ENCODE assay signal across 20 mouse cellular contexts in genomic region chr1:66831824-66832600, GRCm38 (mm10). TPM values are rescaled to one million over a fixed set of nuclear protein-coding genes. Genes with fewer than 3 reads are reported as not detected.
A peak's percentile ranks its signal among the peaks of the same experiment; 100 is the strongest.
DNase-seq lines count a peak whose midpoint lies in the region; ATAC-seq and TF ChIP-seq lines count a peak whose summit lies in the region.
"Had no signal": no experiment of that assay in that cellular context is flagged by ENCODE, and none has a peak within 500 bp of the region (broad histone marks: within the 10 kb centered on the region; RNA-seq: fewer than 3 reads in every experiment).

No protein-coding gene starts in this region.

- in situ Hi-C loops in Patski (cut with MboI; ENCODE audit: low pct_unique_long_range_greater_than_20kb): loop anchor here (10.0 kb wide), 2 partner anchors 127 to 727 kb away; partner anchors contain the start of gene Rpe

- DNase-seq in lung, adult 18-20 months: no peak
- DNase-seq in Patski (ENCODE audit: low read depth, low spot score): no peak
- peak; percentile 58 to 71 for DNase-seq in kidney, postnatal 25 days
- no peak for DNase-seq in cerebellum, adult 2 months
- no peak for DNase-seq in midbrain, embryonic 10.5 days (ENCODE audit: low spot score)
- no peak for DNase-seq in thymus, postnatal 25 days
- DNase-seq: adrenal gland, postnatal 25 days; cerebellum, adult 9-11 months; forebrain, postnatal 0 days; gastrocnemius, postnatal 14 days; heart, adult 11 months; liver, embryonic 13.5 days; lung, postnatal 4 days had no signal

- H3K4me3 ChIP-seq in lung, embryonic 15.5 days: no peak overlapping the region
- H3K4me3 ChIP-seq in kidney, embryonic 14.5 days (ENCODE audit: low read length): no peak overlapping the region
- H3K4me3 ChIP-seq in cerebellum, adult 2 months (replicated peaks; ENCODE audit: insufficient read depth, low read depth, low read length): no peak overlapping the region
- H3K4me3 ChIP-seq in midbrain, embryonic 10.5 days: no peak overlapping the region
- H3K4me3 ChIP-seq: embryonic facial prominence, embryonic 10.5 days; forebrain, embryonic 10.5 days; hindbrain, embryonic 12.5 days; left cerebral cortex, adult 2 months; liver, embryonic 13.5 days had no signal

- POLR2A ChIA-PET in Patski (lab: Charles Lee): interaction anchor here (0.5 to 1.9 kb wide), 5 partner anchors 12 to 55 kb away, joined by 3 to 6 read pairs (median 4); no protein-coding TSS in a partner anchor

- no peak overlapping the region for H3K4me2 ChIP-seq in lung, embryonic 15.5 days
- H3K4me2 ChIP-seq in kidney, embryonic 14.5 days (replicated peaks; ENCODE audit: low read depth, low read length): no peak overlapping the region
- H3K4me2 ChIP-seq: heart, embryonic 11.5 days; hindbrain, embryonic 12.5 days; liver, embryonic 13.5 days had no signal

- H3K36me3 ChIP-seq in lung, embryonic 15.5 days: peaks cover 22% of the 10 kb centered on the region
- H3K36me3 ChIP-seq in kidney, embryonic 14.5 days (ENCODE audit: control insufficient read depth, insufficient read depth, low read length): peaks cover 9% of the 10 kb centered on the region
- H3K36me3 ChIP-seq in midbrain, embryonic 10.5 days: no peaks in the 10 kb centered on the region
- H3K36me3 ChIP-seq: forebrain, embryonic 10.5 days; hindbrain, embryonic 12.5 days had no signal

- CTCF ChIA-PET in Patski (lab: Charles Lee): interaction anchor here (1.4 kb wide), 1 partner anchor 16 kb away, joined by 4 read pairs; no protein-coding TSS in a partner anchor

- TF ChIP-seq CTCF in Patski (IDR thresholded peaks at IDR 0.05): no peak
- TF ChIP-seq CTCF in cerebellum, adult 2 months (IDR thresholded peaks at IDR 0.05; ENCODE audit: borderline replicate concordance, insufficient read depth, low read depth, low read length): no peak

- WGBS in lung, embryonic 15.5 days: 53% methylated on average over 9 of the region's 9 CpGs
- 33% methylated on average over 9 of the region's 9 CpGs for WGBS in kidney, embryonic 14.5 days
- whole genome bisulfite sequencing in cerebellum, adult 2 months: 86% methylated on average over 9 of the region's 9 CpGs
- 76% methylated on average over 9 of the region's 9 CpGs for WGBS in midbrain, embryonic 10.5 days

- no peak overlapping the region for H3K9ac ChIP-seq in lung, embryonic 15.5 days
- H3K9ac ChIP-seq in kidney, embryonic 14.5 days (ENCODE audit: low read depth, low read length): no peak overlapping the region
- H3K9ac ChIP-seq: forebrain, postnatal 0 days; hindbrain, embryonic 12.5 days; liver, embryonic 13.5 days had no signal

- ATAC-seq in lung, embryonic 15.5 days (ENCODE audit: borderline replicate concordance, extremely low read depth, low FRiP score, low TSS enrichment): peak; percentile 33; the same call in 1 of the 2 replicates
- ATAC-seq in Patski: peak; percentile 63
- ATAC-seq in kidney, embryonic 14.5 days (ENCODE audit: low FRiP score, low TSS enrichment): peak; percentile 53; the same call in 1 of the 2 replicates
- ATAC-seq: forebrain, postnatal 0 days had no signal

- H3K27ac ChIP-seq in lung, embryonic 15.5 days: peak overlapping the region; percentile 79
- 0 out of 2 replicates have a peak overlapping the region, but pooled peaks have one; percentile 6 for H3K27ac ChIP-seq in kidney, embryonic 14.5 days (ENCODE audit: low read depth, low read length)
- H3K27ac ChIP-seq in cerebellum, adult 2 months (ENCODE audit: insufficient read depth, low read length): no peak overlapping the region
- H3K27ac ChIP-seq in midbrain, embryonic 10.5 days (replicated peaks): no peak overlapping the region
- H3K27ac ChIP-seq: embryonic facial prominence, embryonic 10.5 days; forebrain, embryonic 10.5 days; hindbrain, embryonic 12.5 days; left cerebral cortex, adult 2 months; liver, embryonic 13.5 days had no signal

- peaks cover 9% of the 10 kb centered on the region for H3K4me1 ChIP-seq in lung, embryonic 15.5 days
- H3K4me1 ChIP-seq in kidney, embryonic 14.5 days (ENCODE audit: control insufficient read depth, insufficient read depth, low read length): 0 out of 2 replicates have a peak, but pooled peaks cover 4% of the 10 kb centered on the region
- no peaks in the 10 kb centered on the region for H3K4me1 ChIP-seq in cerebellum, adult 2 months (ENCODE audit: control insufficient read depth, insufficient read depth, low read length)
- no peaks in the 10 kb centered on the region for H3K4me1 ChIP-seq in midbrain, embryonic 10.5 days
- H3K4me1 ChIP-seq: forebrain, embryonic 10.5 days; liver, embryonic 13.5 days had no signal

- no peaks in the 10 kb centered on the region for H3K27me3 ChIP-seq in lung, embryonic 15.5 days
- H3K27me3 ChIP-seq in Patski: no peaks in the 10 kb centered on the region
- no peaks in the 10 kb centered on the region for H3K27me3 ChIP-seq in kidney, embryonic 14.5 days (ENCODE audit: control insufficient read depth, insufficient read depth, low read length)
- no peaks in the 10 kb centered on the region for H3K27me3 ChIP-seq in cerebellum, adult 2 months (ENCODE audit: control insufficient read depth, insufficient read depth, low read length)
- H3K27me3 ChIP-seq in midbrain, embryonic 10.5 days (ENCODE audit: low read depth, poor library complexity, severe bottlenecking): no peaks in the 10 kb centered on the region
- H3K27me3 ChIP-seq: hindbrain, embryonic 12.5 days; liver, embryonic 13.5 days had no signal

- TF ChIP-seq POLR2A in cerebellum, adult 2 months (IDR thresholded peaks at IDR 0.05; ENCODE audit: borderline replicate concordance, insufficient read depth, low read length): no peak

- no peaks in the 10 kb centered on the region for H3K9me3 ChIP-seq in lung, embryonic 15.5 days
- H3K9me3 ChIP-seq in kidney, embryonic 14.5 days (ENCODE audit: control insufficient read depth, low read length): no peaks in the 10 kb centered on the region
- H3K9me3 ChIP-seq in midbrain, embryonic 10.5 days (replicated peaks): no peaks in the 10 kb centered on the region
- H3K9me3 ChIP-seq: embryonic facial prominence, embryonic 10.5 days; forebrain, embryonic 10.5 days; hindbrain, embryonic 12.5 days; liver, embryonic 13.5 days had no signal

RNA-seq across cellular contexts. Expression of gene Kansl1l, which starts 14.7 kb away (rescaled TPM):
- polyA plus RNA-seq in lung, embryonic 15.5 days (2015; fragmentation: Nextera tagmentation; extraction: Ambion mirVana): 20.4 and 23.2 TPM in 2 replicates
- polyA plus RNA-seq in Patski (2021): 44.2 TPM
- 15.7 and 16.4 TPM in 2 replicates for polyA plus RNA-seq in kidney, embryonic 14.5 days (2014; fragmentation: Nextera tagmentation; extraction: Ambion mirVana)
- polyA plus RNA-seq in cerebellum, adult 2 months (2012; rRNA removed): 10.4 and 11.9 TPM in 2 replicates
- polyA plus RNA-seq in midbrain, embryonic 10.5 days (2016; fragmentation: Nextera tagmentation; extraction: Ambion mirVana): 7.8 and 8.1 TPM in 2 replicates

RNA-seq across cellular contexts. Expression of gene Acadl, which starts 31.1 kb away (rescaled TPM):
- 179 and 185 TPM in 2 replicates for polyA plus RNA-seq in lung, embryonic 15.5 days (2015; fragmentation: Nextera tagmentation; extraction: Ambion mirVana)
- polyA plus RNA-seq in Patski (2021): 220 TPM
- 70.5 and 98.4 TPM in 2 replicates for polyA plus RNA-seq in kidney, embryonic 14.5 days (2014; fragmentation: Nextera tagmentation; extraction: Ambion mirVana)
- 37.5 and 38.2 TPM in 2 replicates for polyA plus RNA-seq in cerebellum, adult 2 months (2012; rRNA removed)
- 37.4 and 44.6 TPM in 2 replicates for polyA plus RNA-seq in midbrain, embryonic 10.5 days (2016; fragmentation: Nextera tagmentation; extraction: Ambion mirVana)

Comparison
In these comparisons a context has a peak if more than half of its experiments do, and no peak if none do; other contexts are left out.
1. H3K27ac ChIP-seq: peak in lung, embryonic 15.5 days (single experiment) and kidney, embryonic 14.5 days (single experiment); none in cerebellum, adult 2 months (single experiment) and midbrain, embryonic 10.5 days (single experiment).
2. DNase-seq: peak in kidney, postnatal 25 days (2 of 2); none in lung, adult 18-20 months (0 of 2), Patski (single experiment), cerebellum, adult 2 months (0 of 2), midbrain, embryonic 10.5 days (single experiment) and thymus, postnatal 25 days (single experiment).
3. Peak in every context shown above with its lines, with median percentiles within 50 percentile points of each other: ATAC-seq.